Mouse (Mus musculus) left cerebral cortex, postnatal 10 days (tissue): ENCODE data around the gene Utp15. TPM values are rescaled to one million over a fixed set of nuclear protein-coding genes. Genes with fewer than 3 reads are reported as not detected.

Experiments
- total RNA-seq, 2 experiments: library from RNA; stranded (reverse); gene quantifications; 2 replicates each; pipeline ENCODE4 v1.2.3; 2021

Utp15 gene
- total RNA-seq, 2 experiments from 2014 or later, result 20.9 to 21.5 TPM

Other genes starting within 250 kb of the Utp15 start
- 10 to 100 TPM; 52.0 to 54.8 TPM for gene Arhgef28, start 56.6 kb downstream of the Utp15 start, total RNA-seq
- 10 to 100 TPM; 62.1 to 62.4 TPM for gene Ankra2, start within 50 bp of the Utp15 start, total RNA-seq
- not detected for gene Gm21976, start 16.8 kb upstream of the Utp15 start, total RNA-seq
- gene Btf3, start 54.0 kb upstream of the Utp15 start, total RNA-seq, result 100 to 1,000 TPM; 219 to 230 TPM
- gene Foxd1, start 91.2 kb upstream of the Utp15 start, total RNA-seq, result 1 to 10 TPM; 1.1 to 1.6 TPM
- not detected for gene Gm10320, start 229.0 kb upstream of the Utp15 start, total RNA-seq